Comparison of ENCODE assay signal across 9 mouse cellular contexts in the genomic region with DNA sequence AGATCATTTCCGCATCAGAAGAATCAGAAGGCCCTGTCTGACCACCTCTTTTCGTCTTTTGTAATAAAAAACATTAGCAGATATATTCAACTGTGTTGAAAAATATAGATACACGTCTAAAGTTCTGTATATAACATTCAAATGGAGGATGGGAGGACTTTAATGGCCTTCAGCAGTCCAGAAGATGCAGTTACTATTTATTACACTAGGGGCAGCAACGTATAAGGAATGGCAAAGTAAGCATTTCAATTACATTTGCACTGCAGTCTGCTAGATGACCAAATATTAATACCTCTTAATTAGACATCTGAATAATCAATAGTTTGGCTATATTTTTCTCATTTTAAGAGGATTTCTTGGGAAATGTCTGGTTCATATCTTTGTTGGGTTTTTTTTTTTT. TPM values are rescaled to one million over a fixed set of nuclear protein-coding genes. Genes with fewer than 3 reads are reported as not detected.
DNase-seq lines count a peak whose midpoint lies in the region; ATAC-seq and TF ChIP-seq lines count a peak whose summit lies in the region.
"Had no signal": no experiment of that assay in that cellular context is flagged by ENCODE, and none has a peak within 500 bp of the region (broad histone marks: within the 10 kb centered on the region; RNA-seq: fewer than 3 reads in every experiment).

No protein-coding gene starts in this region.

- no peak for ATAC-seq in lung, postnatal 0 days

- no peak overlapping the region for H3K4me3 ChIP-seq in lung, postnatal 0 days (ENCODE audit: low read depth, low read length)
- H3K4me3 ChIP-seq: myocyte had no signal

- no peaks in the 10 kb centered on the region for H3K27me3 ChIP-seq in lung, postnatal 0 days (replicated peaks; ENCODE audit: insufficient read depth, low read length)

- 40% methylated on average over 4 of the region's 4 CpGs for WGBS in lung, postnatal 0 days

- H3K4me1 ChIP-seq in lung, postnatal 0 days (ENCODE audit: insufficient read depth, low read depth, low read length): no peaks in the 10 kb centered on the region

- no peak overlapping the region for H3K9ac ChIP-seq in lung, postnatal 0 days (replicated peaks; ENCODE audit: low read depth)

- TF ChIP-seq CTCF in lung, postnatal 0 days (IDR thresholded peaks at IDR 0.05): peak; percentile 73

- no peak overlapping the region for H3K27ac ChIP-seq in lung, postnatal 0 days (ENCODE audit: low read length)

- H3K4me2 ChIP-seq in lung, postnatal 0 days (replicated peaks; ENCODE audit: low read depth, low read length): no peak overlapping the region

- no peak for TF ChIP-seq EP300 in lung, postnatal 0 days (IDR thresholded peaks at IDR 0.05)

- intact Hi-C loops in heart, postnatal 25 days (cut with DNase I): loop anchor here (2.0 to 5.0 kb wide), 4 partner anchors 152 to 1637 kb away; no protein-coding TSS in a partner anchor

- peak; percentile 57 for DNase-seq in heart, adult 8-10 months (ENCODE audit: low spot score)
- DNase-seq in heart, postnatal 25 days (ENCODE audit: low spot score): no peak
- DNase-seq in thymus, postnatal 14 days: peak; percentile 36
- no peak for DNase-seq in thymus, postnatal 36 days
- peak; percentile 50 for DNase-seq in embryo, embryonic 10 days (ENCODE audit: low spot score)
- DNase-seq in lung, postnatal 0 days (ENCODE audit: low spot score): peak; percentile 74
- DNase-seq in yolk sac, embryonic 10.5 days (ENCODE audit: low spot score): no peak
- DNase-seq in right cerebral cortex, postnatal 10 days (ENCODE audit: low spot score in 2 of 2): no peak

- H3K9me3 ChIP-seq in lung, postnatal 0 days (ENCODE audit: low read length): no peaks in the 10 kb centered on the region

- no peaks in the 10 kb centered on the region for H3K36me3 ChIP-seq in lung, postnatal 0 days (ENCODE audit: insufficient read depth, low read length)

RNA-seq across cellular contexts. Expression of gene Alas2, which starts 36.5 kb away (rescaled TPM):
- total RNA-seq in heart, adult 8-10 months (2022): 100 to 1,000 TPM in 1 of 4 experiments, 10 to 100 TPM in 3; 20.9 to 126 (median 34.0) TPM
- total RNA-seq in heart, postnatal 25 days (2021): 100 to 1,000 TPM; 144 to 293 TPM
- polyA plus RNA-seq in lung, postnatal 0 days (2015; fragmentation: Nextera tagmentation; extraction: Ambion mirVana): 145 and 178 TPM in 2 replicates
- polyA plus RNA-seq: myocyte had no signal

RNA-seq across cellular contexts. Expression of gene Tmem29, which starts 51.7 kb away (rescaled TPM):
- 1 to 10 TPM; 3.8 to 4.5 (median 4.3) TPM for total RNA-seq in heart, adult 8-10 months (2022)
- 1 to 10 TPM; 4.2 to 6.2 TPM for total RNA-seq in heart, postnatal 25 days (2021)
- polyA plus RNA-seq in lung, postnatal 0 days (2015; fragmentation: Nextera tagmentation; extraction: Ambion mirVana): 20.5 and 21.3 TPM in 2 replicates

Comparison
In these comparisons a context has a peak if more than half of its experiments do, and no peak if none do; other contexts are left out.
1. DNase-seq: peak in heart, adult 8-10 months (single experiment), thymus, postnatal 14 days (single experiment), embryo, embryonic 10 days (single experiment) and lung, postnatal 0 days (single experiment); none in heart, postnatal 25 days (single experiment), thymus, postnatal 36 days (0 of 2), yolk sac, embryonic 10.5 days (single experiment) and right cerebral cortex, postnatal 10 days (0 of 2).